Mouse (Mus musculus) brain, embryonic 18.5 days (tissue): ENCODE results near the gene A930009A15Rik.

Source experiments
- DNase-seq: peaks from one replicate; pipeline ENCODE4 v3.0.0-alpha.2; 2012; ENCODE audit warnings: low read depth, low spot score

Gene A930009A15Rik

GRCm38 (mm10) chr10:115569712-115570491 is at the start of gene A930009A15Rik:
Gene A930009A15Rik, plus strand, starts transcription at chr10:115569986.
- DNase-seq, result no peak

DNA sequence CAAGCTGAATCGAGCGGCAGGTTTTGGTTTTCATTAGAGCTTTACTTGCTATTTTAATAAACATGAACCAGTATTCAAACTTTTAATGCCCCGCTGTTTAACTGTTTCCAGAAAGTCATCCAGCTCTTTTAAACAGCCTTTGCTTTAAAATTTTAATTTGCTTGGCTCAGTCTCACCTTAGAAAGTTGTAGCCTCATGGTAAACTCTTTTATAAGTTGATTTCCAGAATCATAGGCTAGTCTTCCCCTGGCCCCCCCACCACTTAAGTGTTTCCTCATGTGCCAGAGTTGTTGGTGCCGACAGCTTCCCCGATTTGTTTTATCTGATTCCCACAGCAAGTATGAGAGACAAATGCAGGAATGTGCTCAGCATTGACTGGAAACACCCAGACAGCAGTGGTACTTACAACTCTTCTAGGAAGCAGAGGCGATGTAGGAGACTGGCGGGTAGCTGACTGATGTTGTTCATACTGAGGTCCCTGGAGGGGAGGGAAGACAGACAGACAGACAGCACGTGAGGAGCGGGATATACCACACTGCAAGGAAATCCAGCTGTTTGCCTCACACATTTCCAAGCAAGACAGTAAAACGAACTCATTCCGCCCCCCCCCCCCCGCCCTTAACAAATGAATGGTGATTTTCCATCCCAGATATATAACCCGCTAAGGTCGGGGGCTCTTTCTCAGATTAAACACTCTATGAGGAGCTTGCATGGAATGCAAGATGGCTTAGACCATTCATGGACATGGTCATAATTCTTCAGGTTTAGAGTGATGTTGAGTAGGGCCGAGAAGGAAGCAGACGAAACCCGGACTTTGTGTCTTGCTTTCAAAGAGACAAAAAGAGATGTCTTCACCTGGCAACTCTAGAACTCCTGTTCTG is 49.3 kb upstream of the A930009A15Rik start:
- DNase-seq, result no peak

- no peak for DNase-seq
These were observed 48.7 kb upstream of the A930009A15Rik start for GRCm38 (mm10) chr10:115521081-115521451.

GRCm38 (mm10) chr10:115528892-115529291 is 40.9 kb upstream of the A930009A15Rik start:
- DNase-seq, result no peak

DNA sequence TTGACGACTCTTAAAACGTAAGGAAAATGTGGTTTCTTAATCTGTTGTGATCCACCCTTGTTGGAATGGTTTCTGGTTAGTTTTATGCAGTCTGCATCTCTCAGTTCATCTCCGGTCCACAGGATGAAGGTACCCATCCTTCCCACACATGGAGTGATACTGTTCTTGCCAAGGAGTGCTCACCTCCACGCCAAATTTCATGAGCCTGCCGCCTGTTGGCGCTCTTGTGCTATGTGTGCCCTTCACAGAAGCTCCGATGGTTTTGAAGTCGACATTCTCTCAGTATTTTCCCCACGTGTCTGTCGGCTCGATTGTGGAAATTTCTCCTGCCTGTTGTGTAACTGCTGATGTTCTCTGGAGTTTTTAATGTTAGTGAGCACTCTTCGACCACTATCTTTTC is 40.0 kb upstream of the A930009A15Rik start:
- no peak for DNase-seq

DNA sequence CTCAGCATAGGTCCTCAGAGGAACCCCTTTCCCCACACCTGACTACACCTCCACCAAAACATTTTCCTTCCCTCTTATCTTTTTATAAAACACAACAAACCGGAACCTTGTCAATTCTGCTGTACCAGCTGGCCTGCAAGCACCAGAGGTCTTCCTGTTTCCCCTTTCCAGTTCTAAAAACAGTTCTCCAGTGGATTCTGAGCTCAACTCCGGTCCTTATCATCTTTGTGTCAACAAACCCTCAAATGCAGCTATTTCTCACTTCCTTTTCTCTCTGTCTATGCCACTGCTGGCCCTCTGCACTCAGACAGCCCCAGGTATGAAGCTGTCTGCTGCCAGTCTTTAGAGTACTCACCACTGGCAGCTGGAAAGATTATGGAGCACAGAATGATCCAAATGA is 39.0 kb upstream of the A930009A15Rik start:
- DNase-seq, result no peak

DNA sequence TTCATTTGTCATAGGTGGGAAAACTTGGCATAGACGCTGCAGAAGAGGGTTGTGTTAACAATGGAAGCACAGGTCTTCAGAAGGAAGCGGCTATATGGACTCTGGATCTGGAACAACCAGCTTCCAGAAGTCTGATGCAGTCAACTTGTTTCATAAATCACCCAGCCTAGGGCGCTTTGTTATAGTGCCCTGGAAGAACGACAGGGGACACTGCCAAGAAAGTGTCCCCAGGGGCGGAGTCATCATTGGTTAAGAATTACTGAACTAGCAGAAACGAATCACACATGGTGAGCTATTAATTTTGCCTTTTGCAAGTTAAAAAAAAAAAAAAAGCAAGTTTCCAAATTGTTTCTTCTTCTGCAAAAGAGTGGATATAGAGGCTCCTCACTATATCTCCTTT is 26.9 kb upstream of the A930009A15Rik start:
- no peak for DNase-seq

- no peak for DNase-seq
These were observed 19.5 kb upstream of the A930009A15Rik start for GRCm38 (mm10) chr10:115550253-115550652.

- DNase-seq, result no peak
These were observed 18.7 kb upstream of the A930009A15Rik start for GRCm38 (mm10) chr10:115551069-115551468.

DNA sequence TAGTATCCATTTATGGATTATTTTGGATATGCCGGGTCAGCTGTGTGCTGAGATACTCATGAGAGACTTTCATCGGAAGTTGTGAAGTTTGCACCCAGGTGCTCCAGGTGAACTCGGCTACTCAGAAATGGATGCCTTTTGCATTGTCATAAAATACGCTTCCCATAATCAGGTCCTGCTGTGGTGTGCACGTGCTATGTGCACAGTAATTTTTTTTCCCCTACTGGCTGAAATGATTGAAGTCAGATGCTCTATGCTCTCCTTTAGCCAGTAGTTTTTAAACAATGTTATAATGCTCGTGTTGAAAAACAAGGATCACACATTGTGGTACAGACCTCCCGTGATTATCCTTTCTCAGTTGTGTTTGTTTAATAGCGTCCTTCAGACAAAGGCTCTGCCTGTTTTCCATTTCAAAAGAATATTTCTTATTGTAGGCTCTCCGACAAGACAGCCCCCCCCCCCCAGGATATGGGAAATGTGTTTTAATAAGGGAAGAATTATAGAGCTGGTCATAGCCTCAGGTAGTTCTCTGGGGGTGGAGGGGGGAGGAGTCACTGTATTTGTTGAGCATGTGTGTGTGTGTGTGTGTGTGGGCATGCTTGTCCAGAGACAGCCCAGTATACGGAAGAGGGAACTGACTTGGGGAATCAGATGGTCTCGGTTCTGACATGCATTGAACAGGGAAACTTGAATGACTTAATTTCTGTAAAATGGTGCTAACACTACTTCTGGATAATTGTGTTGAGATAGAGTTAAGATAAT is 16.3 kb upstream of the A930009A15Rik start:
- DNase-seq, result no peak

GRCm38 (mm10) chr10:115555191-115555765 is 14.5 kb upstream of the A930009A15Rik start:
- no peak for DNase-seq

DNA sequence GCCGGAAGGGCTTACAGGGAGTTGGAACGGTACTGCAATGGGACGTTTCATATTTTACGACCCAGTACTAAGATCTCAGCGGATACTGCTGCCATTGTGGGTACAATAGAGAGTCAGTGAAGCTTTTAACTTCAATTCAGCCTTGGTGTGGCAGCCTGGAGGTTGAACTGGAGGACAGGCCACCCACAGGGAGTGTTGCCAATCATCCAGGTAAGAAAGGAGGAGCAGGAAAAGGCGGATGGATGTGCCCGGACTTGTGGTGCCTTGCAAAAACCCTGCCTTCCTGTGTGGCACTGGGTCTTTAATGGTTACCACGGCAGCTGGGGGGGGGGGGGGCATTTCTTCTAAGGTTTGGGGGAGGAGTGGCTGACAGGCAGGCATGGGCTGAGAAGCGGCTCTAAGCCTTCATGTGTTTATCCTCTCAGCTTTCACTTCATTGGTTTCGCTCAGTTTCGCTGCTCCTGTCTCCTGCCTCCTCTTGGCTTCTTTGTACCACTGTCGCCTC is 13.0 kb upstream of the A930009A15Rik start:
- DNase-seq, result no peak

DNA sequence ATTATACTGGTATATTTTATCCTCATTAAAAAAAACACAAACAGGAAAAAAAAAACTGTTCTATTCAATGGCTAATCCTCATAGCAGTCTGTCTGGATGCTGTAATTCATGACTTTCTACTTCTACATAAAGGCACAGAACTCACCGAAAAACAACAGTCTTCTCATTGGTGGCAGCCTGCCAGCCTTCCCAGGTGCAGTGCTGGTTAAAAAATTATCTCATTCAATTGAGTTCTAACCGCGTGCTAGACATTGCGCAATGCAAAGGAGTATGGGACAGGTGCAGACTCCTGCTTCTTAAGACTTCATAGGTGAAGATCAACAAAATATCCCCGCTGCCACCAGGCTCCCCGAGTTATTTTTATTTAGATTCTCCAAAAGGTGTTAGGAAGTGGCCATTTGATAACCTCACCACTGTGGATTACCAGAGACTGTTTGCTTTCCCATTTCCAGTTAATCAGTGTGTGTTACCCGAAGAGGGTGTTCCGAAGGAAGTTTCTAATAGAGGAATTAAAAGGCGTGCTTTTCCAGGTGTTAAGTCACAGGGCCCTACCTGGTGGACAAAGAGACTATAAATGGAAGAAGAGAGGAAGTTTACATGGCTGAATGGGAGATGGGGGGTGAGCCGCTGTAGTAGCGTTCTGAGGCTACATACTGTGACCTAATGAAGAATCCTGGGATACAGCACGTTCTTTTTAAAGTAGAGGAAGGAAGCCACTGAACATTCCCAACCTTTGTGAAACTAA is 8.5 kb upstream of the A930009A15Rik start:
- no peak for DNase-seq

GRCm38 (mm10) chr10:115562911-115563686 is 6.7 kb upstream of the A930009A15Rik start:
- no peak for DNase-seq

- DNase-seq, result no peak
These were observed 5.8 kb upstream of the A930009A15Rik start for GRCm38 (mm10) chr10:115563961-115564360.

GRCm38 (mm10) chr10:115570577-115570976 is 791 bp downstream of the A930009A15Rik start:
- DNase-seq, result no peak

GRCm38 (mm10) chr10:115571317-115571716 is 1.5 kb downstream of the A930009A15Rik start:
- no peak for DNase-seq

- DNase-seq, result no peak
These were observed 2.1 kb downstream of the A930009A15Rik start for GRCm38 (mm10) chr10:115571734-115572440.

DNA sequence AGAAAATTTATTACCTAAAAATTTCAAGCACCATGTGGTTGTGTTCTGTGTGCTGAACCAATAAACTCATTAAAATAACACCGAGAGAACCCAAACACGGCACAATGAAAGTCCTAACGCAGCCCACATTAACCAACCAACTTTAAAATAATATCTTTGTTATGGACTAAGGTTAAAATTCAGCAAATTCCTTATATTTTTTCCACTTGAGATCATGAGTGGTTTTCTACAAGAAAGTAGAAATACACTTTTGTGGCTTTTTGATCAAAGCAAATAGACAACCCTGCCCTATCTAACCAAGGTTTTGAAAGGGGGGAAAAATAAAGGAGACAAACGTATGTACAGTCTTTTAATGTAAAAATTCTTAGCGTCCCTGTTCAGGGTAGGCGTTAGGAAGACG is 9.3 kb downstream of the A930009A15Rik start:
- DNase-seq, result no peak
